Mouse (Mus musculus) common myeloid progenitor, adult 5-6 weeks (primary cell): ENCODE data around the gene Zfp213. TPM values are rescaled to one million over a fixed set of nuclear protein-coding genes. Genes with fewer than 3 reads are reported as not detected.
"Not testable (repeated sequence)": the region's sequence is repeated elsewhere in the genome, so short reads cannot be mapped to it uniquely, and the experiment has no call there.

Experiments
- ATAC-seq: replicated peaks from 2 replicates; pipeline ENCODE4 v1.8.0; 2016; ENCODE audit warnings: low read depth, mild to moderate bottlenecking, moderate TSS enrichment, inconsistent platforms; ENCODE audit not compliant: poor library complexity, severe bottlenecking
- total RNA-seq: library from RNA; stranded (forward); fragments of 200-1000, 187-1606 nt; gene quantifications from 2 replicates; pipeline ENCODE4 v1.2.3, GENCODE M21; 2017

Zfp213 gene
- total RNA-seq, 1 experiment from 2014 or later, result 10.1 TPM

DNA sequence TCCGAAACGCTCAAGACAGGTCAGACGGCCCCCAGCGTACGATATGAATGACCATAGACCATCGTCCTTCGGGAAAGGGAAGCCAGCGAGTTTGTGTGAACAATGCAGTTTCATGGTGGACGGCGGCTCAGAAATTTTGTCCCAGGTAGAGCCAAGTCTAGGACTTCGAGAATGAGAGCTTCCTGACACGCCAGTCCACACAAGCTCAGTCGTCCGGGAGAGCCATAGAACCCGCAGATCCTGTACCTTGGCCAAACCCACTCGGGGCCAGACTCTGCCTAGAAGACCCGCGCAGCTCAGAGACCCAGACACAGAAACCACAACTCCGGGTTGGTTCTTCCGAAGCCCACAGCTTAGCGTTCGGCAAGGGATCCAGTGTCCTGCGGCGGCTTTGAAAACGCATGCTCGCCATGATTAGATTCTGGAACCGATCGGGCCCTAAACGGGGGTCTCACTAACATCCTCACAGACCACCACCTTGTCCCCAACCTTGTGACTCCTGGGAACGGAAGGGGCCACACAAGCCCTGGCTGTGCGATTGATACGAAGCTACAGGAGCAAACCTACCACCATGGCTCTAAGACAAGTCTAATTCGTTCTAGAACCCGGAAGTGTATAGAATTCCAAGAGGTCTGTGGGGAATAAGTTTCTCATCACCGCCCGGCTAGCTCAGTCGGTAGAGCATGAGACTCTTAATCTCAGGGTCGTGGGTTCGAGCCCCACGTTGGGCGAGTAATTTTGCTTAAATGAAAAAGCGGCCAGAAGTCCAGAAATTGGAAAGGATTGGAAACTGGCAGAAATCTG lies 17.1 kb downstream of the Zfp213 start:
- ATAC-seq, result peak; percentile 16

DNA sequence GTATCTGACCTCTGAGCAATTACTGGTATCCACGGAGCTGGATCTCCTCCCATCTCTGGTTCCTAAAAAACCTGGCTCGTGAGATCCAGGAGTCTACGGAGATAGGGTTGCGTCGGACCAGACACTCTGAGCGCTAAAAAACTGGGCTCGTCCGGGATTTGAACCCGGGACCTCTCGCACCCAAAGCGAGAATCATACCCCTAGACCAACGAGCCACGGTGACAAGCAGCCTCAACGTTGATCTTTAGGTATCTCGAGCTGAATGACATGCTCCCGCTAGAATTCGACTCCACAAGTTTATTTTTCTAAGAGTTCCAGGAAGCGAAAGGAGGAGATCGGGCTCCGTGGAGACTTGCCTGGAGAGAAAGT lies 17.7 kb downstream of the Zfp213 start:
- ATAC-seq, result peak; percentile 7; the same call in 1 of the 2 replicates

DNA sequence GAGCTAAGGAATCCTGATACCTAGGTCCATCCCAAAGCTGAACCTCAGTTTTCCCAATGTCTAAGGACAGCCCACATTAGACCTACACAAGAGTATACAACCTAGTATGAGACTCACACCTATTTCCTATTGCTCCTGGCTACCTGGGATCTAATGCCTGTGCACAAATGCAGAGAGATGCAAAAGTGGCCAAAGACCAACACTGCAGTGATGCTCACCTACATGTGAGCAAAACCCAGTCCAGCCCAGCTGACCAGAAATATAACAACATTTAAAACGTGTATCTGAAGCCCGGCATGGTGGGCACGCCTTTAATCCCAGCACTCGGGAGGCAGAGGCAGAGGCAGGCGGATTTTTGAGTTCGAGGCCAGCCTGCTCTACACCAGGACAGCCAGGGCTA lies 18.2 kb downstream of the Zfp213 start:
- no peak for ATAC-seq

DNA sequence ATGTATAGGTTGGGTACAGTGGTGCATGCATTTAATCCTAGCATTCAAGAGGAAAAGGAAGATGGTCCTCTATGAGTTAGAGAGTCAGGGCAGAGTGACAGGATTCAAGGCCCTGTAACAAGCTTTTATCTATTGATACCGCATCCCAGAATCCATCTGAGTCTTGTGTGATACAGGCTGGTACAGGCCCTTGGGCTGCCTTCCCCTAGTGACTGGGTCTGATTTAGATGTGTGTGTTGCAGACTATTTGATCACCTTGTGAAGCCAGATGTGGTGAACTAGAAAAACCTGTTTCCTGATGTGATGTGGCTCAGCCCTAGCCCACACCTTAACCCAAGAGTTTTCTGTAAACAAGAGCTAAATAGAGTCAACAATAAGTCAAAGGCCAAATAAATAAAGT lies 19.3 kb downstream of the Zfp213 start:
- no peak for ATAC-seq

DNA sequence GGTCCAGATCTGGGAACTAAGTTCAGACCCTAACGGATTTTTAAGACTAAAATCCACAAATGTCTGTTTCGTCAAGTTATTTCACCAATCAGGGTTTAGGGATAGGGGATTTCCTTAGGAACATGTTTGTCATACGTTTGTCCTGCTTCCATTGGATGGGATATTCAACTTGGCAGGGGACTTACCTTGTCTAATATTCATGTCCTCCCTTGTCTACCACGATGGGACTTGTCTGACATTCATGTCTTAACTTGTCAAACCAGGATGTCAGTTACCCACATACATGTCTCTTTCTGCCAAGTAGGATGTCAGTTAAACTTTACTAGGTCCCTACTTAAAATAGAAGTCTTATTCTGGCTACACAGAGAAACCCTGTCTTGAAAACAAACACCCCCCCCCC lies 20.1 kb downstream of the Zfp213 start:
- ATAC-seq, result no peak

DNA sequence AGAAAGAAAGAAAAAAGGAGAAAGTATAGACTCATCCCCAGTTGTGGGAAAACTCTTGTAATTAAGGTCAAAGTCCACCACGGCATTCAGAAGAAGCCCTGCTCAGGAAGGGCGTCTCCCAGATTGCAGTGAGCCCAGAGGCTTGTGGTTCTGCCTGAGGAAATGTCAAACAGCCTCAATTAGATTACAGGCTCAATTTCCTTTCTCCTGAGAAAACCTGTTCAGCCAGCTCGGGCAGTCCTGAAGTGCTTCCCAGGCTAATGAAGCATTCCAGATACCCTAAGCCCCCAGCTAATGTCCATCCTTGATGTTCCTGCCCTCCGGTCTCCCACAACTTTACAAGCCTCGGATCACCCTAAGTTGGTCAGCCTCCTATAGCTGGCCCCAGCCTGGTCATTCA lies 20.7 kb downstream of the Zfp213 start:
- ATAC-seq, result no peak

DNA sequence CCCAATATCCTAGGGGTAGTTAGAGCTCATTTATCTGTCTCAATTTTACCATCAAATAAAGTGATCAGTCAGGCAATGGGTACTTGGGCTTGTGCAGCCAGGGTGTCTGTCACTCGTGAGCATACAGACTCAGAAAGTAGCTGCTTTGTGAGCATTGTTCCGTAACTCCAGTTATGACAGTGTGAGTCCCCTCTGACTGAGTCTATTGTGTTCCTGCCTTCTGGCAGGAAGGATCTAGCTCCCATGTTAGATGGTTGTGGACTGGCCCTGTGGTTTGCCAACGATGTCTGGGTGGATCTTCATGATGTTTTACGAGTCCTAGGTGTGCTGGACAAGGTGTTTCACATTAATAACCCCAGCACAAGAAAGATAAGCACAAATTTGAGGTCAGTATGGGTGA lies 21.2 kb downstream of the Zfp213 start:
- ATAC-seq, result no peak

DNA sequence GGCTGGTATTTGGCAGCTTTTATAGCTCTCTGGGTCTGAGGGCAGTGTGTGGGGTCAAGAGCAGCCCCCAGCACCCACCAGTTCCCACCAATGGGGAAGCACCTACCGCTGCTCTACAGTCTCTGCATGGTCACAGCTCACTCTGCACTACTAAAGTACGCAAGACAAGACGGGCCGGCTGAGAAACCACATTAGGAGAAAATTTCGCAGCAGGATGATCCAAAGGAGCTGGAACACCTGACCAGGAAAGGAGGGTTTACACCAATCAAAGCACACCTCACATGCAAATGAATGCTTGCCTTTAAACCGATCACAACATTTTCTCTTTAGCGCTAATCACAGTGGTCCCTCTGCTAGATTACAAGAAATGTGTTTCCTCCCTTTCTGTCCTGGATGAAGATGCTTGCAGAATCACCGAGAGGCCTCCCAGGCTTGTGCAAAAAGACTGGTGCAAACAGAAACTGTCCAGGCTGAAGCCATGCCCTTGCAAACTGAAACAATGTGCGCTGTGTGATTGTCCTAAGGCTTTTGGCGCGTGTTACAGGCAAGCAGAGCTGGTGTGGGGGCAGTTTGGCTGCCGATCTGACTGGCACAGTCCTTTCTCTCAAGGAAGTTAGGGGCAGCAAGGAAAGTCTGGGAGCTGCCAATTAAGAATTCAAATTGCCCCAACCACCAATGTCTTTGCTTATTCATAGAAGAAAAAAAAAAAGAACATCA lies 21.9 kb downstream of the Zfp213 start:
- ATAC-seq, result no peak

DNA sequence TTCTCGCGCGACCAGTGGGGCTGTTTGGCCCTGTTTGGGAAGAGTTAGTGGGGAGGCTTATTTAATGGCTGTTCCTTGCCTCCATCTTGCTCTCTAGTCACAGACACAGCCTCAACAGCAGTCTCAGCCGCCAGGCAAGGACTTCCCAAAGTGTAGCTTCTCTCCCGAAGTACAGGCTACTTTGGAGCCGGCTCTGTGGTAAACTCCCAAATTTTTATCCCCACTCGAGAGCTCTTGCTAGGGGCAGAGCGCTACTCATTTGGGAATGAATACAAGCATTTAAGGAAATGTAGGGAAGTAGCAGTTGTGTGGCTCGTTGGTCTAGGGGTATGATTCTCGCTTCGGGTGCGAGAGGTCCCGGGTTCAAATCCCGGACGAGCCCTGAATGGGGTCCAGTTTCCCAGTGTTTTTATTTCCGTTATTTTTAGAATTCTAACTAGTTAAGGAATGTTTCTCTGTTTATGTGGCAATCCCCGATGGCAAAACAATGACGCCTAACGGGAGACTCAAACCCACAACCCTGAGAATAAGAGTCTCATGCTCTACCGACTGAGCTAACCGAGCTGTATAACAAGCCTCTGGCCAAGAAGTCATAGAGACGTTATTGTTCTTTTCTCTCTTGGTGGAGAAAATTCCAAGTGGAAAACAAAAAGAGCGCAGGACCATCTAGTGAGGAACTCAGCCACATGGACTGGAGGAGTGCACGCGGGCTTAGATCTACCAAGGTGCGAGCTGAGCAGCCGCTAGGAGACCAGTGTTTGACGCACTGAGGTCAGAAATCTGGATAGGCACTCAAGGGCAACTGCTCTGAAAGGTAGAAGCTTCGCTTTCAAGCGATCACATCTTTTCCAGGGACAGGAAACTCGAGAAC lies 23.2 kb downstream of the Zfp213 start:
- no peak for ATAC-seq

DNA sequence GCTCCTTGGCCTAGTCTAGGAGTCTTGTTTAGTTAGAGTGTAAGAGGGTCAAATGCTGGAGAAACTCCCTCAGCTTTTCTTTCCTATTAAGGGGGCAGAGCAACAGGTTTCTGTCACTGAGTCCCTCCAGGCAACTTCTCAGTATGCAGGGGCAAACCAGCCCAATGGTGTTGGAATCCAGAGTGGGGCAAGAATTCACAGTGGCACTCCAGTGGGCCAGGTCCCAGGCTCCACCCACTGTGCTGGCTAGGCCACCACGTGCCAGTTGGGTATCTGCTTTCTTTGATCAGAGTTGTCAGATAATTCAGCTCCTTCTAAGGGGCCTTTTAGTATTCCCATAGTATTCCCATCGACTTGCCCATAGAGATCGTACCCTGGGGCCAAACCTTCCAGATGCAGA lies 23.9 kb downstream of the Zfp213 start:
- no peak for ATAC-seq

DNA sequence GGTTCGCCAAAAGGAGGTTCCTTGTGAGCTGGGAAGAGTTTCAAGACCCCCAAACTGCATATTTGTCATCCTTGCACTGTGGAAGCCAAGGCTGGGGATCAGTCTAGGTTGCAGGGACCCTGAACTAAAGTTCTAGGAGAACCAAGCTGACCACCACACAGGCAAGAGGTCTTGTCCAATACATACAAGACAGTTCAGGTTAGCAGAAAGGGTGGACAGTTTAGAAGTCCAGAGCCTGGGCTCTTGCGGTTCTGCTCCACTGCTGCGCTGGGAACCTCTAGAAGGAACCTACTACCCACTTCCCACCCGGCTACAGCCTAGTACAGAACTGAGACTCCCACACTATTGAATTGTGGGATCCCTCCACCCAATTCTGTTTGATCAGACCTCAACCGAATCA lies 24.4 kb downstream of the Zfp213 start:
- ATAC-seq, result no peak

DNA sequence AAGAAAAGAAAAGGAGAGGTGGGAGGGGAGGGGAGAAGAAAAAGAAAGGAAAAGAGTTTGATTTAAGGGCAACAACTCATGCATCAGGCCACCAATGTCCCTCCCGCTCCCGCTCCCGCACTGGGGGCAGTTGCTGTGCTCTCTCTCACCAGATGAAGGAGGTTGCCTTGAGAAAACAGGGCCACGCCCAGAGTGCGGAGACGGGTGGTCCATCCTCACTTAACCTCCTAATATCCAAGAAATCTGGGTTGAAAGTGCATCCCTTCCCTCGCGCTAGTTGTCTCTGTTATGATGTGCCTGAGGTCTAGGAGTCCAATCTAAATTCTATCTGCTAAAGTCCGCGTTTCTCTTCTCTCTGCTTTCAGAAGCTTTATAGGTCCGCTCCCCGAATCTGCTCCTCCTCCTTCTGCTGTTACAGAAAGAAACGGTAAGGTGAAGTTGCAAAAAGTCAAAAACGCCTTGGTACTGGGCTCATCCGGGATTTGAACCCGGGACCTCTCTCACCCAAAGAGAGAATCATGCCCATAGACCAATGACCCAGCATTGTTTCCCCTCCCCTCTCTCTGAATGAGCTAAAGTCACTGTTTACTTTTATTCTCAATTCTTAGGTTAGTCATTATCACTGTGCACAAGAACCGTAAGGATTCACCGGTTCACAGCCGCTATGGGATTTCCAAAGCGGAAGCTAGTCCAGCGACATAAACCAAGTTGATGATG lies 25.6 kb downstream of the Zfp213 start:
- ATAC-seq, result peak; percentile 8; the same call in 1 of the 2 replicates

DNA sequence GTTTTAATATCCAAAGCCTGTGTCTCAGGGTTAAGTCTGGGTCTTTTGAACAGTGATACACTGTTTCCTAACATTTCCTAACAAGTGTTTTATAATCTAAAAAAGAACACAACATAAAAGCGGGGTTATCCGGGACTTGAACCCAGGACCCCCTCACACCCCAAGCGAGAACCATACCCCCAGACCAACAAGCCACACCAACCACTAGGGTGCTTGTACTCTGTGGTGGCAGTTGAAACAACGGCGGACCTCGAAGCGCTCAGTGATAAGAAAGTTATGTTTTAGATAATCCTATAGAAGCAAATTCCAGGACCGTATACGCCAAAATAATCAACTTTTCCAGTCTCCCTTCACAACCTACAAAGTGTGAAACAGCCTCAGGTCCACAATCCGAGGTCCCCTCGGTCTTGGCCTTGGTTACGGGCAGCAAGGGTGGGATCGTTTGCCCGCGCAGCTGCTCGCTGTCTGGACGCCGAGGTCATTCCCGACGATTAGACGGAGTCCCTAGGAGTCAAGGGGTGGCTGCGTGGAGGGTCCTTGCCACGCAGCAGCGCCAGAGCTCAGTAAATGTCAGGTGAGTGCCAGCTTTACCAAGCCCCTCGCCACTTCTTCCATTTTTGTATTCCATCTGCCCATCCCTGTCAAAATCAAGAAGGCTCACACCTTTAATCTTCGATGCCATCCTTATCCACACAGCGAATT lies 26.3 kb downstream of the Zfp213 start:
- ATAC-seq, result no peak

DNA sequence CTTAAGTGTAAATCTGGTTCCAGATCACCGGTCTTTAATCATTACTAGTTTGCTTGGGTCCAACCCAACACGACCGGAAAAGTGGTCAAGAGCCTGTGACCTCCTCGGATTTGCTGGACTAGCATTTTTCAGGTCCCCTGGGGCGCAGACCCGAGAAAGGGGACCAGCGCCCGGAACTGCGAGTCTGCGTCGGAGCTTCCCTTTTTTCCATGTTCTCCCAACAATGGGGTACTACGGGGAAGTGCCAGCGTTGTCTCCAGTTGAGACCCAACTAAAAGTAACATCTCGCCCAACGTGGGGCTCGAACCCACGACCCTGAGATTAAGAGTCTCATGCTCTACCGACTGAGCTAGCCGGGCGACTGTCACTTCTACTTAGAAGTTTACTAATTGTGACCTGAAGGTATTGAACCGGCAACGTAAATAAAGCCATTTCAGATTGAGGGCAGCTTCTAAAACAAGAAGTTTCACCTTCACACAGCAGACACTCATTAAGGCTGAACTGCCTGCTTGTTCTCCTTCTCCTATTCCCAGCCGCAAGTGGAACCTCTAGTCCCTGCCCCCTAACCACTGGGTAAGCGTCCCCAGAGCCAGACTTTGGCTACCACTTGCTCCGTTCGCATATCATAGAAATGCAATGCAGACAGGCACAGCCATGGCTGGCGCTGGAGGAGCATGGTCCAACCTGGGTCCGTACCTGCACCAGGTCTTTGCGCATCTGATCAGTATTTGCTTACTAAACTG lies 28.8 kb downstream of the Zfp213 start:
- peak; percentile 46 for ATAC-seq

DNA sequence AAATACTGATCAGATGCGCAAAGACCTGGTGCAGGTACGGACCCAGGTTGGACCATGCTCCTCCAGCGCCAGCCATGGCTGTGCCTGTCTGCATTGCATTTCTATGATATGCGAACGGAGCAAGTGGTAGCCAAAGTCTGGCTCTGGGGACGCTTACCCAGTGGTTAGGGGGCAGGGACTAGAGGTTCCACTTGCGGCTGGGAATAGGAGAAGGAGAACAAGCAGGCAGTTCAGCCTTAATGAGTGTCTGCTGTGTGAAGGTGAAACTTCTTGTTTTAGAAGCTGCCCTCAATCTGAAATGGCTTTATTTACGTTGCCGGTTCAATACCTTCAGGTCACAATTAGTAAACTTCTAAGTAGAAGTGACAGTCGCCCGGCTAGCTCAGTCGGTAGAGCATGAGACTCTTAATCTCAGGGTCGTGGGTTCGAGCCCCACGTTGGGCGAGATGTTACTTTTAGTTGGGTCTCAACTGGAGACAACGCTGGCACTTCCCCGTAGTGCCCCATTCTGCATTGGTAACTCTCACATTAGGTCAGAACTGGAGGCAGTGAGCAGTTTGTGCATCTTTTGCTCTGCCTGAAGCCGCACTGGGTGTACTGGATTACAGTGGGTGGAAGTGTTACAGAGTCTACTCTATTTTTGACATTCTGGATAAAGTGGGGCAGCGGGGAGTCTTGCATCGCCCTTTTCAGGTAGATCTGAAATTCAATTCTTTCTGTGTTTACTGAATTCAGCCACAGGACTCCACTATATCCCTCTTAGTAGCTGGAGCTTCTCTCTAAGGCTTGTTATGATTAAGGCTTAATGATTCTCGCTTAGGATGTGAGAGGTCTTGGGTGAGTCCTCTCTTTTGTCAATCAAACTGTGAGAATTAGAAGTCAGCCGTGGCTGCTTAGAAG lies 30.2 kb downstream of the Zfp213 start:
- peak; percentile 54 for ATAC-seq

DNA sequence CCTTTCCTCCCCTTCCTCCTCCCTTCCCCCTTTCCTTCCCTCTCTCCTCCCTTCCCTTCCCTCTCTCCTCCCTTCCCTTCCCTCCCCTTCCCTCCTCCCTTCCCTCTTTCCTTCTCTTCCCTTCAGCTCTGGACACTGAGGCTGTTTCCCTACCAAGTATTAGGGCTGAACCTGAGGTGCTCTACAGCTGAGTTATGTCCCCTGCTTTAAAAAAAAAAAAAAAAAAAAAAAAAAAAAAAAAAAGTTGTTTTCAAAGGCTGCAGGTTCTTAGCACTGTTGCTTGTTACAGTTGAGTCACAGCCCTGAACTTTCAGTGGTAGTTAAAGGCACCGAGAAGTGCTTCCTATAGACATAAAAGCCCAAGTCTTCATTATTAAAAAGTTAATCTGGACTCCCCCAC lies 32.6 kb downstream of the Zfp213 start:
- ATAC-seq, result not testable (repeated sequence)

DNA sequence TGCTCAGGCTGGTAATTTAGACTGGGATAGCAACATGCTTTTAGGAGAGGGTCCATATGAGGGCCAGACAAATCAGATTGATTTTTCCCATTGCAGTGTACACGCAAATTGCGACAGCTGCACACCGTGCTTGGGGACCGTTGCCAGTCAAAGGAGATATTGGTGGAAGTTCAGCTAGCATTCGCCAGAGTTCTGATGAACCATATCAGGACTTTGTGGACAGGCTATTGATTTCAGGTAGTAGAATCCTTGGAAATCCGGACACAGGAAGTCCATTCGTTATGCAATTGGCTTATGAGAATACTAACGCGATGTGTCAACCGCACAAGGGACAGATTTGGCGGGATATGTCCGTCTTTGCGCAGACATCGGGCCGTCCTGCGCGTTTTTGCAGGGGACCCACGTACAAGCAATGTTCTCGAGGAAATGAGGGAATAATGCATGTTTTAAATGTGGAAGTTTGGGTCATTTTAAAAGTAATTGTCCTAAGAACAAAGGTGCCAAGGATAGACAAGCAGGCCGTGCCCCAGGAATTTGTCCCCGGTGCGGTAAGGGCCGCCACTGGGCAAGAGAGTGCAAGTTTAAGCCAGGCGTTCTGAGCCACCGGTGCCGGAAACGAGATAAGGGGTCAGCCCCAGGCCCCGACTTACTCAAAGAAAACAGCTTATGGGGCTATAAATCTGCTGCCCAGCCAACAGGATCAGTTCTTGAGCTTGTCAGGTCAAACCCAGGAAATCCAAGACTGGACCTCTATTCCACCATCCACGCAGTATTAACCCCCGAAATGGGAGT lies 40.9 kb downstream of the Zfp213 start:
- peak; percentile 74; the same call in 1 of the 2 replicates for ATAC-seq
